Mouse (Mus musculus): ENCODE results near the gene B3galnt2. TPM values are rescaled to one million over a fixed set of nuclear protein-coding genes. Genes with fewer than 3 reads are reported as not detected.
"Not testable (repeated sequence)": the region's sequence is repeated elsewhere in the genome, so short reads cannot be mapped to it uniquely, and the experiment has no call there.

B3galnt2 gene
- 25.6 and 26.0 TPM in 2 replicates for total RNA-seq (2021)
- long read RNA-seq, transcript B3galnt2-201 (12 exons, 3,892 nt): major isoform, 24 of 43 reads
- long read RNA-seq, partial matches to known transcripts: 5 of 43 reads
- long read RNA-seq, other reads (novel, unspliced or antisense): 14 of 43 reads

GRCm38 (mm10) chr13:13953874-13954832, at the start of gene B3galnt2:
TSS of gene B3galnt2 (plus strand) at chr13:13954469.
- peak; percentile 91 for DNase-seq

DNA sequence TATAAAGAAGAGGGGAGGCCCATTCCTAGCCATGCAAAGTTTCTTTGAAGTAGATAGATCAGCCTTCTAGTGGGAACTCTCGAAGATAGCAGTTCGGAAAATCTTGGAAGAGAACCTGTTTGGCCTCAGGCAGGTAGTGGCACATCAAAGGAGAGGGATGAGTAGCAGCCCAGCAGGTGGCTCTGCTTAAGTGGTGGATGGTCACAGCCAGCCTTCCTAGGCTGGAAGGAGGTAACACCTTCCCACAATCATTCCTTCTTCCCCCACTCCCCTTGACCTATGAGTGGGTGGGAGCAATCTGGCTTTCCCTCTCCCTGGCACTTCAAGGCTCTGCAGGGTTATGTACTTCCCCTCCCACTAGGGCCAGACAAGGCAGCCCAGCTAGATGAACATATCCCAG, 42.9 kb upstream of the B3galnt2 start:
- no peak for DNase-seq

GRCm38 (mm10) chr13:13919396-13919795, 34.9 kb upstream of the B3galnt2 start:
- DNase-seq: no peak

GRCm38 (mm10) chr13:13922526-13922925, 31.7 kb upstream of the B3galnt2 start:
- DNase-seq: no peak

GRCm38 (mm10) chr13:13929982-13930381, 24.3 kb upstream of the B3galnt2 start:
- DNase-seq: no peak

DNA sequence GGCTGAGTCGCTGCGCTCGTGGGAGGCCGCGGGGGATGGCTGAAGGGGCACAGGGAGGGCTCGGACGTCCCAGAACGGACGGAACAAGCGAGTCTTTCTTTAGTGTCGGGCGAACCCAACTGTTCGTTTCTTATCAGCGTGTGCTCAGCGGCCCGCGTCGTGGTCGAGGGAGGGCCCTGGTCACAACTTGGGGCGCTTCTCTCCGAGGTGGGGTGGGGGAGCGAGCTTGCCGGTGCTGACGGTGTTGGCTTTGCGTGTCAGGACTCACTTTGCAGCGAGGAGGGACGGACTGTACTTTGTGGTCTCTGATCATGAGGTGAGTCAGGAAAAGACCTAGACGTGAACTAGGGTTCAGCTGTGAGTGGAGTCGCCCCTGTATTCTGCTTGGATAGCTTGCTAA, 662 bp downstream of the B3galnt2 start:
- DNase-seq: peak; percentile 59

DNA sequence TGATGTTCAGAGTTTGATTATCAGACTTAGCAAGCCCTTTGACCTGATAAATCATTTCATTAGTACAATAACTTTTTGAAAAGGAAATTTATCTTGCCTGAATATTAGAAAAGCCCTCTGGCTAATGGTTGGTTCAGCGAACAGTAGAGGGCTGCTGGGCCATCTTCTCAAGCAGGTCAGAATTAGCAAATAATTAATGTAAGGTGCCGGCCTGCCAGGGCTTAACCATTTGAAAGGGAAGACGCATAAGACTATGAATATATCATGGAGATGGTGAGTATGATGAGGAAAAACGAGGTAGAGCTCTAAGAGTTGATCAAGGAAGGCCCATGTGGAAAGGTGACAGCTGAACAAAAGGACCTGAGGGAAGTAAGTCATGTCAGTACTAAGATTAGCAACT, 2.4 kb downstream of the B3galnt2 start:
- no peak for DNase-seq

- no peak for DNase-seq
Observed at GRCm38 (mm10) chr13:13960211-13960610, 5.9 kb downstream of the B3galnt2 start.

GRCm38 (mm10) chr13:13961046-13961445, 6.8 kb downstream of the B3galnt2 start:
- DNase-seq: no peak

GRCm38 (mm10) chr13:13965388-13965964, 11.2 kb downstream of the B3galnt2 start:
- no peak for DNase-seq

GRCm38 (mm10) chr13:13966172-13966571, 11.9 kb downstream of the B3galnt2 start:
- DNase-seq: no peak

- no peak for DNase-seq
Observed at GRCm38 (mm10) chr13:13968629-13969111, 14.4 kb downstream of the B3galnt2 start.

DNA sequence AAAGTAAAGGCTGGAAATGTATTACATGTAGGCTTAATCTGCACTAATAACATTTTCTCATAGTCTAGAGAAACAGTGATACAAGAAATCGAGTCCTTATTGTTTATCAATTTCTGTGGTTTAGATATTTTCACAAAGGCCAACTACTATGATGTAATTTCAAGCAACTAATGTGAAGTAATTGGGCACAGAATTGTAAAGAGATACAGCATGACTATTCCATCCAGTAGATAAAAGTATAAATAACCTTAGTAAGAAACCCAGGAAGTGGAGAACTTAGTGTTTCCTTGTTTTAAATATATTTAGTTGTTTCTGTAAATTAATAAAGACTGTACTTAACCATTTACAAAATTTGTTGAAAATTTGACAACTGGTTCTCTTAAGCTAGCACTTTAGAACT, 15.5 kb downstream of the B3galnt2 start:
- no peak for DNase-seq

DNA sequence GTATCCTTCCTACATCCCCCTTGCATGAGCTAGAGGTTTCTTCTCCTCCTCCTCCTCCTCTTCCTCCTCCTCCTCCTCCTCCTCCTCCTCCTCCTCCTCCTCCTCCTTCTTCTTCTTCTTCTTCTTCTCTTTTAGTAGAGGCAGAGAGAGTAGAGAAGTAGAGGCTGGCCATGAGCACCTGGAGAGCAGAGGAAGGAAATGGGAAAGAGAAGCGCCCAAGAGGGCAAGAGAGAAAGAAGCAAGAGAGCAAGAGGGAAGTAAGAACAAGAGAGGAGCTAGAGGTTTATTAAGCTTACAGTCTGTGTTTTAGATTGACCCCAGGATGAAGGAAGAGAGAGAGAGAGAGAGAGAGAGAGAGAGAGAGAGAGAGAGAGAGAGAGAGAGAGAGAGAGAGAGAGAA, 27.6 kb downstream of the B3galnt2 start:
- DNase-seq: not testable (repeated sequence)

DNA sequence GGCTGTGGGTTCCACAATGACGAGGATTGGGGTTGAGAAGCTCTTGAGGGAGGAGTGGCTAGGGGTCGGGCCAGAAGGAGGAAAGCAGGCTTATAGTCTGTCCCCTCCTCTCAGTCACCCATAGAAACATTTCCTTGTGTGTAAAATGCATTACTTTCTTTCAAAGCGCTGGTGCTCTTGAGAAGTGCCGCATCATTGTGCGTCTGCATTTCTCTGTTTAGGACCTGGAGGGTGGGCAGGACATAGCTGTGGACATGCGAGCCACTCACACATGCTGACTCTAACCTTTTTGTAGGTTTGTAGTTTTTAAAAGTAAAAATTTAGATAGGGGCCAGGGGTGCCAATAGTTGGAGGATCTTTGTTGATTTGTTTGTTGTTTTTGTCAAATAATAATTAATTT, 29.3 kb downstream of the B3galnt2 start:
- DNase-seq: no peak

DNA sequence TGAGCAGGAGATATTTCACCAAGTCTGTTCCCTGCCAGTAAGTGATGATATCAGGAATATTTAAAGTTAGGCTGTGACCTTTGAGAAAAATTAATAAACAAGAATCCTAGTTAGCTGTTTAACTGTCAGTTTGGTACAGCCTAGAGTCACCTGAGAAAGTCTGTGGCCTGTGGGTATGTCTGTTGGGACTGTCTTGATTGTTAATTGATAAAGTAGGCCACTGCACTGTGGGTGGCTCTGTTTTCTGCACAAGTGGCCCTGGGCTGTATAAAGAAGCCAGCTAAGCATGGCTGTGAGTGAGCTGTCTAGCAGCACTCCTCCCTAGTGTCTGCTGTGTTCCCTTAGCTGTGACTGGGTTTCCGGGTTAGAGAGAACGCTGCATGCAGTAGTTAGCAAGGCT, 34.9 kb downstream of the B3galnt2 start:
- DNase-seq: no peak

DNA sequence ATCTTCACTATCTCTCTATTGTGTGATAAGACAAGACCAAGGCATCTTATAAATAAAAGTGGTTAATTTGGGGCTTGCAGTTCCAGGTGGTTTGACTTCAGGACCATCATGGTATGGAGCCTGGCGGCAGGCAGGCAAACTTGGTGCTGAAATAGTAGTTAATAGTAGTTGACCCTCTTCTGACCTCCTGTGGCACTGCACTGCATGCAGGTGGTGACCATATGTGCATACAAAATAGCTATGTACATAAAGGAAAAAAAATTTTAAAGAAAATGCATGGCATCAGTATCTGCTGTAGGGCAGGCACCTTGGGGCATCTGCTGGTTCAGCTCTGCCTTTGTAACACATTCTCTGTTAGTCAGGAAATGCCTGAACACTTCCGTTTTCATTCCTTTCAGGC, 36.1 kb downstream of the B3galnt2 start:
- DNase-seq: no peak

GRCm38 (mm10) chr13:13993041-13993440, 38.8 kb downstream of the B3galnt2 start:
- no peak for DNase-seq

GRCm38 (mm10) chr13:13995046-13995445, 40.8 kb downstream of the B3galnt2 start:
- no peak for DNase-seq

DNA sequence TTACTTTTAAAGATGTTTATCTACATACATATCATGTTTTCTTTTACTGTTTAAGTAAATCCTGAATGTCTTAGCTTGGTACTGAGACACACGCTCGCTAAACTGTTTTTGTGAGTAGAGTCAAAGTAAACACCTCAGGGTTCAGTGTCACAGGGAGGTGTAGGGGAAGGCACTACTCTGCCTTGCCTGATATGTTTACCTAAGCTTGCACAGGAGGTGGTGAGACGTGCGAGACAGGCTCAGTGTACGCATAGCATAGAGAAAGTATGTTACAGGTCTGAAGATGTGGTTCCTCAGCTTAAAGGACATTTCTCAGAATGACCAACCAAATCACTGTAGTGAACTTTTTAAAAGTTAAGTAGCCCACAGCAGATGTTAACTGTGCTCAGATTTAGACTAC, 43.2 kb downstream of the B3galnt2 start:
- DNase-seq: no peak

GRCm38 (mm10) chr13:14002706-14003105, 48.4 kb downstream of the B3galnt2 start:
- DNase-seq: no peak

DNA sequence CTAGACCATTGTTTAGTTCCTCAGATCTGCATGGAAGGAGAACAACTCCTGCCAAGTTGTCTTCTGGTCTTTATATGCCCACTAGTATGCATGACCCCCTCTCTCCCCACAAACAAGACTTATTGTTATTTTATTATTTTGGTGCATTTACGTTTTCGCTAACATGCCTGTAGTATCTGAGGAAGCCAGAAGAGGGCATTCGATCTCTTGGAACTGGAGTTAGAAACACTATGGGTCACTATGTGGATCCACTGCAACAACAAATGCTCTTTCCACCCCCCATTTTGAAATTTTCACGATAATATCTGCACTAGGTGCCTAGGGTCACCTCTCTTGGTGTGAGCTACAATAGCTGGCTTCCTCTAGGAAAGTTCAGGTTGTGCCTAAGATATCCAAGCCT, 49.8 kb downstream of the B3galnt2 start:
- DNase-seq: no peak

GRCm38 (mm10) chr13:14004999-14005398, 50.7 kb downstream of the B3galnt2 start:
- no peak for DNase-seq

All from adrenal gland, postnatal 25 days (tissue).